Mouse (Mus musculus) embryo, embryonic 11 days (tissue): Measurements from ENCODE around the gene Hhip.
"Not testable (repeated sequence)": the region's sequence is repeated elsewhere in the genome, so short reads cannot be mapped to it uniquely, and the experiment has no call there.

Source experiments
- DNase-seq: peaks from one replicate; pipeline ENCODE4 v3.0.0-alpha.2; 2015

The Hhip gene

GRCm38 (mm10) chr8:79992121-79992848 lies 65.5 kb downstream of the Hhip start:
- DNase-seq = no peak

- not testable (repeated sequence) for DNase-seq
These were observed 66.4 kb downstream of the Hhip start for GRCm38 (mm10) chr8:79991420-79991819.

- DNase-seq = no peak
These were observed 72.9 kb downstream of the Hhip start for GRCm38 (mm10) chr8:79984946-79985345.

GRCm38 (mm10) chr8:79982144-79982543 lies 75.7 kb downstream of the Hhip start:
- peak; percentile 43 for DNase-seq

GRCm38 (mm10) chr8:79966159-79966558 lies 91.6 kb downstream of the Hhip start:
- DNase-seq = no peak

- peak; percentile 35 for DNase-seq
These were observed 104.9 kb downstream of the Hhip start for GRCm38 (mm10) chr8:79952857-79953256.

GRCm38 (mm10) chr8:79950376-79950775 lies 107.4 kb downstream of the Hhip start:
- no peak for DNase-seq

- no peak for DNase-seq
These were observed 112.2 kb downstream of the Hhip start for GRCm38 (mm10) chr8:79945501-79946076.

GRCm38 (mm10) chr8:79941070-79941469 lies 116.7 kb downstream of the Hhip start:
- no peak for DNase-seq

GRCm38 (mm10) chr8:79936856-79937445 lies 120.9 kb downstream of the Hhip start:
- DNase-seq = no peak

- DNase-seq = peak; percentile 31
These were observed 122.0 kb downstream of the Hhip start for GRCm38 (mm10) chr8:79935793-79936192.

GRCm38 (mm10) chr8:79929202-79929601 lies 128.6 kb downstream of the Hhip start:
- no peak for DNase-seq

- DNase-seq = peak; percentile 45
These were observed 140.6 kb downstream of the Hhip start for GRCm38 (mm10) chr8:79917211-79917610.
